ENCODE assay signal across 9 mouse cellular contexts in the genomic region with DNA sequence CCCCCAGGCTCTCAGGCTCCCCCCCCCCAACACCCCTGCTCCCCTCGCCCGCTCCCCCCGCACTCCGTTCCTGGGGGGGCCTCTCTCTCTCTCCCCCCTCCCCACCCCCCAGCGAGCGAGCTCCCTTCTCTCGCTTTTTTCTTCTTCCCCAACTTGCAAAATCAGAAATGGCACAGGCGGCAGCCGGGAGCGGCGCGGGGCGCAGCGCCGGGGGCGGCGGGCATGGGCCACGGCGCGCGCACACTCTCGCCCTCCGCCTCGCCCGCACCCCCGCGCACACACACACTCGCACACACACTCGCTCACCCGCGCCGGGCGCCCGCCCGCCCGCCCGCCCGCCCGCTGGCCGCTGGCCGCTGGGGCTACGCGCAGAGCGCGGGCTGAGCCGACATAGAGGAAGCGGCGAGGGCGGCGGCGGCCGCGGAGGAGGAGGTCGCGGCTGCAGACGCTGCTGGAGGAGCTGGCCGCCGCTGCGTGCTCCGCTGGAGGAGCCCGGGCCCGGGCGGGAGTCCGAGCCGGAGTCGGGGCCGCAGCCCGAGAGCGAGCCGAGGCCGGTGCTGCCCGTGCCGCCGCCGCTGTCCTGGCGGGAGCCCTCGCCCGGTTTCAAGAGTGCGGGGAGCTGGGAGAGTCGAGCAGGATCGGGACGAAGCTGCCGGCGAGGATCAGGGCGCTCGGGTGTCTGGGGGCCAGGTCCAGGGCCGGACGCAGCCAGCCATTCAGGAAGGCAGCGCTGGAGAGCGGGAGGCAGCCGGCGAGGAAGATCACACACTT. TPM values are rescaled to one million over a fixed set of nuclear protein-coding genes. Genes with fewer than 3 reads are reported as not detected.
DNase-seq lines count a peak whose midpoint lies in the region; ATAC-seq and TF ChIP-seq lines count a peak whose summit lies in the region.
"Had no signal": no experiment of that assay in that cellular context is flagged by ENCODE, and none has a peak within 500 bp of the region (broad histone marks: within the 10 kb centered on the region; RNA-seq: fewer than 3 reads in every experiment).

No protein-coding gene starts in this region.

- peaks cover 1 to 10% of the 10 kb centered on the region in 2 experiments; a peak in 1 of 4 replicates for H3K4me1 ChIP-seq in ES-E14 (ENCODE audit: control insufficient read depth in 2 of 2, insufficient read depth in 2 of 2, low read length in 2 of 2, poor library complexity in 1 of 2)
- H3K4me1 ChIP-seq in heart, embryonic 12.5 days (replicated peaks), result peaks cover 17% of the 10 kb centered on the region

- in situ Hi-C loops in ES-E14 (cut with MboI; ENCODE audit: low sequenced_read_pairs in 2 of 2, unreplicated experiment in 2 of 2), result loop anchor here in 1 of 2 experiments (25.0 kb wide), 1 partner anchor 1362 kb away; no protein-coding TSS in a partner anchor

- no peaks in the 10 kb centered on the region for H3K9me3 ChIP-seq in ES-E14 (ENCODE audit: control insufficient read depth, insufficient read depth, low read depth, low read length)
- H3K9me3 ChIP-seq in heart, embryonic 12.5 days (replicated peaks), result no peaks in the 10 kb centered on the region

- TF ChIP-seq CTCF in gastrocnemius, adult 2 months (IDR thresholded peaks at IDR 0.05), result no peak

- H3K4me3 ChIP-seq in gastrocnemius, adult 2 months, result peak overlapping the region; percentile 77
- H3K4me3 ChIP-seq in ES-E14 (ENCODE audit: insufficient read depth in 1 of 2, low read depth in 1 of 2, low read length in 2 of 2, poor library complexity in 1 of 2, severe bottlenecking in 1 of 2), result peak overlapping the region; percentile 40 to 73; a peak in 3 of 4 replicates
- peak overlapping the region; percentile 78 for H3K4me3 ChIP-seq in heart, embryonic 12.5 days

- intact Hi-C loops in gastrocnemius, adult 2 months (cut with DNase I), result no loop called here

- DNase-seq in gastrocnemius, adult 2 months, result peak; percentile 67
- DNase-seq in gastrocnemius, adult 18-20 months (ENCODE audit: low spot score), result no peak
- DNase-seq in ES-E14 (ENCODE audit: low read depth, low spot score), result no peak
- peak; percentile 69 for DNase-seq in kidney, postnatal 14 days

- H3K36me3 ChIP-seq in ES-E14 (ENCODE audit: control insufficient read depth, insufficient read depth, low read length, poor library complexity, severe bottlenecking), result no peaks in the 10 kb centered on the region
- no peaks in the 10 kb centered on the region for H3K36me3 ChIP-seq in heart, embryonic 12.5 days
- H3K36me3 ChIP-seq: G1E had no signal

- peaks cover 22% of the 10 kb centered on the region for H3K27me3 ChIP-seq in heart, embryonic 12.5 days (replicated peaks)

- peak; percentile 21; the same call in 1 of the 2 replicates for ATAC-seq in common myeloid progenitor, adult 5-6 weeks (replicated peaks; ENCODE audit: low read depth, poor library complexity, severe bottlenecking)
- peak; percentile 33 for ATAC-seq in heart, embryonic 12.5 days (ENCODE audit: insufficient number of reproducible peaks, low FRiP score)
- 0 out of 2 replicates have a peak, but pooled peaks have one; percentile 14 for ATAC-seq in megakaryocyte progenitor cell, adult 5-6 weeks (replicated peaks; ENCODE audit: poor library complexity)
- ATAC-seq in frontal cortex, adult (ENCODE audit: low TSS enrichment), result no peak

- under 1% methylated on average over 83 of the region's 92 CpGs for WGBS in heart, embryonic 12.5 days

- peak overlapping the region; percentile 95 for H3K4me2 ChIP-seq in heart, embryonic 12.5 days

- peak overlapping the region; percentile 76 for H3K27ac ChIP-seq in gastrocnemius, adult 2 months
- no peak overlapping the region for H3K27ac ChIP-seq in ES-E14 (ENCODE audit: insufficient read depth, low read depth, low read length, poor library complexity, severe bottlenecking)
- H3K27ac ChIP-seq in heart, embryonic 12.5 days (ENCODE audit: poor library complexity, severe bottlenecking), result peak overlapping the region; percentile 83

- 0 out of 2 replicates have a peak overlapping the region, but pooled peaks have one; percentile 26 for H3K9ac ChIP-seq in ES-E14 (ENCODE audit: insufficient read depth, low read depth, low read length, poor library complexity, severe bottlenecking)
- H3K9ac ChIP-seq in heart, embryonic 12.5 days, result peak overlapping the region; percentile 79

TF ChIP-seq in ES-E14, 5 proteins besides CTCF, POLR2A, EP300 and RAD21:
- no peak for TF ChIP-seq ZNF384 (IDR thresholded peaks at IDR 0.05; ENCODE audit: low read depth, low read length)
- no peak for TF ChIP-seq HCFC1 (IDR thresholded peaks at IDR 0.05; ENCODE audit: borderline replicate concordance, insufficient read depth, low read length)
- TF ChIP-seq MAFK (IDR thresholded peaks at IDR 0.05; ENCODE audit: insufficient read depth, low read depth, low read length), result no peak
- TF ChIP-seq CHD2 (IDR thresholded peaks at IDR 0.05; ENCODE audit: low read depth, low read length), result no peak
- no peak for TF ChIP-seq ZC3H11A (IDR thresholded peaks at IDR 0.05; ENCODE audit: borderline replicate concordance, low read depth, low read length)
TF ChIP-seq in ES-E14: peak in this region for 0.

RNA-seq across cellular contexts. Expression of a gene that starts 0.5 kb away (rescaled TPM):
- total RNA-seq in gastrocnemius, adult 2 months (2021), result under 1 TPM; 0.41 to 0.56 TPM
- under 1 TPM; 0.64 to 0.83 TPM for total RNA-seq in gastrocnemius, adult 18-20 months (2021)
- total RNA-seq in ES-E14 (2012; rRNA removed), result 0.21 and 1.9 TPM in 2 replicates
- not detected in 2 replicates for total RNA-seq in common myeloid progenitor, adult 5-6 weeks (2017)
- polyA plus RNA-seq in heart, embryonic 12.5 days (2016; fragmentation: Nextera tagmentation; extraction: Ambion mirVana), result 5.0 and 6.7 TPM in 2 replicates
- not detected in 2 replicates for total RNA-seq in megakaryocyte progenitor cell, adult 5-6 weeks (2015)
- total RNA-seq in megakaryocyte progenitor cell, adult 5-6 weeks (2017), result not detected in 2 replicates

Comparison
In these comparisons a context has a peak if more than half of its experiments do, and no peak if none do; other contexts are left out.
1. DNase-seq: peak in gastrocnemius, adult 2 months (single experiment) and kidney, postnatal 14 days (single experiment); none in gastrocnemius, adult 18-20 months (single experiment) and ES-E14 (single experiment).
2. Peak in every context shown above with its lines, with median percentiles within 50 percentile points of each other: H3K4me3 ChIP-seq.